ENCODE assay signal across 9 mouse cellular contexts in genomic region chr7:133052819-133053218, GRCm38 (mm10).
DNase-seq lines count a peak whose midpoint lies in the region; ATAC-seq lines count a peak whose summit lies in the region.
"Had no signal": no experiment of that assay in that cellular context is flagged by ENCODE, and none has a peak within 500 bp of the region (broad histone marks: within the 10 kb centered on the region; RNA-seq: fewer than 3 reads in every experiment).

No protein-coding gene starts in this region.

- 63% methylated on average over 8 of the region's 8 CpGs for WGBS in liver, embryonic 11.5 days
- WGBS in heart, embryonic 12.5 days: 66% methylated on average over 8 of the region's 8 CpGs
- 94% methylated on average over 8 of the region's 8 CpGs for WGBS in hindbrain, embryonic 11.5 days

- H3K27me3 ChIP-seq in liver, embryonic 11.5 days (replicated peaks; ENCODE audit: control insufficient read depth, insufficient read depth, low read length): no peaks in the 10 kb centered on the region
- no peaks in the 10 kb centered on the region for H3K27me3 ChIP-seq in heart, embryonic 12.5 days (replicated peaks)
- H3K27me3 ChIP-seq in splenic B cell, adult 2 months (ENCODE audit: control insufficient read depth, insufficient read depth, low read length, poor library complexity, severe bottlenecking): no peaks in the 10 kb centered on the region
- H3K27me3 ChIP-seq in hindbrain, embryonic 11.5 days (ENCODE audit: control insufficient read depth, insufficient read depth, low read length): no peaks in the 10 kb centered on the region
- H3K27me3 ChIP-seq: Patski had no signal

- H3K9ac ChIP-seq in liver, embryonic 11.5 days (ENCODE audit: low read depth, low read length): no peak overlapping the region
- peak overlapping the region; percentile 20; the same call in 1 of the 2 replicates for H3K9ac ChIP-seq in heart, embryonic 12.5 days
- no peak overlapping the region for H3K9ac ChIP-seq in hindbrain, embryonic 11.5 days (ENCODE audit: low read depth, low read length)

- H3K9me3 ChIP-seq in liver, embryonic 11.5 days (ENCODE audit: control insufficient read depth, low read length): no peaks in the 10 kb centered on the region
- no peaks in the 10 kb centered on the region for H3K9me3 ChIP-seq in heart, embryonic 12.5 days (replicated peaks)
- H3K9me3 ChIP-seq in hindbrain, embryonic 11.5 days (ENCODE audit: control insufficient read depth, low read length): no peaks in the 10 kb centered on the region

- no peak overlapping the region for H3K4me2 ChIP-seq in liver, embryonic 11.5 days
- H3K4me2 ChIP-seq in heart, embryonic 12.5 days: no peak overlapping the region
- no peak overlapping the region for H3K4me2 ChIP-seq in hindbrain, embryonic 11.5 days (replicated peaks; ENCODE audit: low read depth, low read length)

- no peak overlapping the region for H3K4me3 ChIP-seq in liver, embryonic 11.5 days (ENCODE audit: low read depth, low read length)
- H3K4me3 ChIP-seq in heart, embryonic 12.5 days: no peak overlapping the region
- H3K4me3 ChIP-seq in hindbrain, embryonic 11.5 days (ENCODE audit: low read depth, low read length): no peak overlapping the region

- peaks cover 10% of the 10 kb centered on the region for H3K4me1 ChIP-seq in liver, embryonic 11.5 days (replicated peaks; ENCODE audit: control insufficient read depth, insufficient read depth, low read length)
- peaks cover 55% of the 10 kb centered on the region for H3K4me1 ChIP-seq in heart, embryonic 12.5 days (replicated peaks)
- no peaks in the 10 kb centered on the region for H3K4me1 ChIP-seq in hindbrain, embryonic 11.5 days (replicated peaks; ENCODE audit: control insufficient read depth, insufficient read depth, low read length)

- H3K27ac ChIP-seq in liver, embryonic 11.5 days (ENCODE audit: low read depth, low read length): no peak overlapping the region
- H3K27ac ChIP-seq in heart, embryonic 12.5 days (ENCODE audit: poor library complexity, severe bottlenecking): peak overlapping the region; percentile 81
- no peak overlapping the region for H3K27ac ChIP-seq in hindbrain, embryonic 11.5 days (ENCODE audit: low read depth, low read length)

- peak; percentile 6 for DNase-seq in liver
- DNase-seq in liver, embryonic 11.5 days (ENCODE audit: low spot score): no peak
- DNase-seq in kidney, postnatal 36 days: peak; percentile 54 to 74
- peak; percentile 5 for DNase-seq in splenic B cell, adult 2 months (ENCODE audit: low read depth, low spot score)
- DNase-seq in hindbrain, embryonic 11.5 days (ENCODE audit: low spot score): no peak

- no peak for ATAC-seq in liver, embryonic 11.5 days (replicated peaks; ENCODE audit: low FRiP score)
- ATAC-seq in heart, embryonic 12.5 days (ENCODE audit: insufficient number of reproducible peaks, low FRiP score): peak; percentile 54; the same call in 1 of the 2 replicates
- no peak for ATAC-seq in megakaryocyte-erythroid progenitor cell, adult 5-6 weeks (replicated peaks; ENCODE audit: low FRiP score, low TSS enrichment, poor library complexity, severe bottlenecking)
- no peak for ATAC-seq in cerebellum, adult (ENCODE audit: insufficient number of reproducible peaks, low FRiP score, low TSS enrichment)
- no peak for ATAC-seq in hindbrain, embryonic 11.5 days (ENCODE audit: low FRiP score)
- ATAC-seq: Patski had no signal

- H3K36me3 ChIP-seq in liver, embryonic 11.5 days (ENCODE audit: control insufficient read depth, insufficient read depth, low read length): peaks cover 7% of the 10 kb centered on the region; the same call in 1 of the 2 replicates
- peaks cover 33% of the 10 kb centered on the region for H3K36me3 ChIP-seq in heart, embryonic 12.5 days
- H3K36me3 ChIP-seq in splenic B cell, adult 2 months (ENCODE audit: control insufficient read depth, insufficient read depth, low read length, poor library complexity, severe bottlenecking): no peaks in the 10 kb centered on the region
- no peaks in the 10 kb centered on the region for H3K36me3 ChIP-seq in hindbrain, embryonic 11.5 days (ENCODE audit: control insufficient read depth, insufficient read depth, low read length)

Comparison
In these comparisons a context has a peak if more than half of its experiments do, and no peak if none do; other contexts are left out.
1. DNase-seq: peak in liver (single experiment), kidney, postnatal 36 days (2 of 2) and splenic B cell, adult 2 months (single experiment); none in liver, embryonic 11.5 days (single experiment) and hindbrain, embryonic 11.5 days (single experiment).